Mouse (Mus musculus) frontal cortex, postnatal 14 days (tissue): ENCODE results near the gene Ggps1.
"Not testable (repeated sequence)": the region's sequence is repeated elsewhere in the genome, so short reads cannot be mapped to it uniquely, and the experiment has no call there.

Experiments used
- DNase-seq, 2 experiments: peaks; one replicate each; pipeline ENCODE4 v3.0.0; 2022; ENCODE audit warnings: low spot score in 2 of 2

Ggps1 gene

DNA sequence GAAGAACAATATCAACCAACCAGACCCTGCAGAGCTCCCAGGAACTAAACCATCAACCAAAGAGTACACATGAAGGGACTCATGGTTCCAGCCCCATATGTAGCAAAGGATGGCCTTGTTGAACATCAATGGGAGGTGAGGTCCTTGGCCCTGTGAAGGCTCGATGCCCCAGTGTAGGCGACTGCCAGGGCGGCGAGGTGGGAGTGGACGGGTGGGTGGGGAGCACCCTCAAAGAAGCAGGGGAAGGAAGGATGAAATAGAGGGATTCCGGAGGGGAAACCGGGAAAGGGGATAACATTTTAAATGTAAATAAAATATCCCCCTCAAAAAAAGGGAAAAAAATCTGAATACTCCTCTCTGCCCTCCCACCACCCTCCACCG is 24.4 kb downstream of the Ggps1 start:
- DNase-seq: no peak

GRCm38 (mm10) chr13:14035875-14036630 is 27.2 kb downstream of the Ggps1 start:
- DNase-seq: no peak

GRCm38 (mm10) chr13:14035352-14035751 is 27.9 kb downstream of the Ggps1 start:
- not testable (repeated sequence) for DNase-seq

- DNase-seq: no peak
Measured at GRCm38 (mm10) chr13:14034073-14034348, 29.3 kb downstream of the Ggps1 start.

DNA sequence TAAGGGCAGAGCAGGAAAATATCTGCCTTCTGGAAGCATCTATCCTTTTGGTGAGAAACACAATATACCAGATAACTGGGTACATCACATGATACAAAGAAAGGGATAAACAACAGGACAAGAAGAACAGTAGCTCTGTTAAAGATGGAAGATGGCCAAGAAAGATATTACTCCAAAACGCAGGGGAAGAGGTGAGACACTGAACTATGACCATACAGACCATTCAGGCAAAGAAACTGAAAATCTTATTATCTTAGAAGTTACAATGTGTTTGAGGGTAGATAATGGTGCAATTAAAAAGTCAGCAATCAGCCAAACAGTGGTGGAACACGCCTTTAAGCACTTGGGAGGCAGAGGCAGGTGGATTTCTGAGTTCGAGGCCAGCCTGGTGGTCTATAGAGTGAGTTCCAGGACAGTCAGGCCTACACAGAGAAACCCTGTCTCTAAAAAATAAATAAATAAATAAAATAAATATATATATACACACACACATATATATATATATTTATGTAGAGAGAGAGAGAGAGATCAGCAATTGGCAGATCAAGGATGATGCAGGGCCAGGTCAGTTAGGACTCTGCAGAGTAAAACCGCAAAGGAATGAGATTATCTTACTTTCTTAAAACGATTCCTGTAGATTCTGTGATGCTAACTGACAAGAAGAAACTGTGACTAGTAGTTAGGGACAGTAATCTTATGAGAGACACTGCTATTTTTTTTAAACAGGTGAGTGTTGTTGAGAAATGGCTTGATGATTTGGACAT is 29.8 kb downstream of the Ggps1 start:
- no peak for DNase-seq

- no peak for DNase-seq
Measured at GRCm38 (mm10) chr13:14026154-14026820, 37.0 kb downstream of the Ggps1 start.

- no peak for DNase-seq
Measured at GRCm38 (mm10) chr13:14025554-14025953, 37.7 kb downstream of the Ggps1 start.

GRCm38 (mm10) chr13:14021417-14021816 is 41.9 kb downstream of the Ggps1 start:
- not testable (repeated sequence) for DNase-seq

DNA sequence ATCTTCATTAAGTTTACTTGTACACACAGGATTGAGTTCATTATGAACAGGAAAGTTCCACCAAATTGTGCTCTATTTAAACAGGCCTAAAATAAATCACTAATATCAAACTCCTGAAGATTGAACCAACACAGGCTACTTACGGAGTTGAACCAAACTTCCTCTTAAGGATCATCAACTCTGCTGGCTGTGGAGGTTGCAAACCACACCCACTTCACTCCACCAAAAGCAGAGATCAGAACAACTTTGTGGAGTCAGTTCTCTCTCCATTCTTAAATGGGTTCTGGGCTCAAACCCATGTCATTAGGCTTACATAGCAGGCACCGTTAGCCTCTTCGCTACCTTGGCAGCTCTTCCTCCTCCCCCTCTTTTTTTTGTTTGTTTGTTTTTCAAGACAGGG is 44.4 kb downstream of the Ggps1 start:
- no peak for DNase-seq

GRCm38 (mm10) chr13:14018283-14018682 is 45.0 kb downstream of the Ggps1 start:
- DNase-seq: no peak

GRCm38 (mm10) chr13:14015609-14016008 is 47.7 kb downstream of the Ggps1 start:
- DNase-seq: no peak

DNA sequence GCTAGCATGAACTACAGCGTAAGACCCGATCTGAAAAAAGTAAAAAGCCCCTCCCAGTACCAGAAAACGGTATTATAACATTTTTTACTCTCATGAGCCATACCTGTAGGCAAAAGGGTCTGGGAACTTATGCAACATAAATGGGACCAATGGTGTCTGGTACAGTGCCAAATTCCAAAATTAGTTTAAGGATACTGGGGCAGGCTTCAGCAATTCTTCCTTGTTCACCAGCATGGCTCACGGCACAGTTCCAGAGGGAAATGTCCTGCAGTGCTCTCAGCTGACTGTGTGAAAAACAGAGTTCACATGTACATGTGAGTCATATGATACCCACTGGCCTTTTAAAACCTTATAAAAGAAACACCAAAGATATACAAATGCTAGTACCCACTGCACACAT is 48.7 kb downstream of the Ggps1 start:
- no peak for DNase-seq

DNA sequence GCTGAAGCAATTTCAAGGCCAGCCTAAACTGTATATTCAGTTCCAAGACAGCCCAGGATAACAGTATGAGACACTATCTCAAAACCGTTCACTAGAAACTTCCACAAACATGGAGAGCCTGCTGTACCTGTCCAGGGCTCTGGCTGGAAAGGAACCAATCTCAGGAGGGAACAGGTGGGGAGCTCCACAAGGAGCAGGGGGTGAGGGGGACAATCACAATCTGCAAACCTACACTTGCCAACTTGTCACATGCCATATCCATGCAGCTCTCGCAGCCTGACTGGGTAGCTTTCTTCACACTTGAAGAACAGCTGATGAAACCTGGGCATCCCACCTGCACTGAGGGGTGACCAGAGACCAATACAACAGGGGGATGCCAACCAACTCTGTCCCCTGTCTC is 49.3 kb downstream of the Ggps1 start:
- DNase-seq: no peak

DNA sequence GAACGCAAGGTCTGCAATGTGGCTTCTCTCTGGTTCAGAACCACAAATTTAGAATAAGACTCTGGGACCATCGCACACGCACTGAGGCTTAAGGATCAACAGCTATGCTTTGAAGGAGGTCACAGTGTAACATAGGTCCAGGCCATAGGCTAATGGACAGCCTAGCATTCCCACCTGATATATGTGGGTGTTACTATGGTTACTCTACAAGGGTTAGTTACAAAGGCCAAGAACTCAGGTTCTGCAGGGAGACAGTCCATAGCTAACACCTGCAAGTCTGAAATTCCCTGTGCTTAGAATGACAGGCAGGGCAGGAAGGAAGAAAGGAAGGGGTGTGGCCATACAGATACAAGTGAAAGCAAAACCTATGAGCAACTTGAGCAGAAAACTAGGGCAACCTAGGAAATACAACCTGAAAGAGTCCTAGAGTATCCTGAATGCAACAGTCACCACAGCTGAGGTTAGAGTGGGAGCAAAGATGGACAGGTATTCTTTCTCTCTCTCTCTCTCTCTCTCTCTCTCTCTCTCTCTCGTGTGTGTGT is 51.8 kb downstream of the Ggps1 start:
- no peak for DNase-seq

- no peak for DNase-seq
Measured at GRCm38 (mm10) chr13:14006056-14006455, 57.2 kb downstream of the Ggps1 start.

DNA sequence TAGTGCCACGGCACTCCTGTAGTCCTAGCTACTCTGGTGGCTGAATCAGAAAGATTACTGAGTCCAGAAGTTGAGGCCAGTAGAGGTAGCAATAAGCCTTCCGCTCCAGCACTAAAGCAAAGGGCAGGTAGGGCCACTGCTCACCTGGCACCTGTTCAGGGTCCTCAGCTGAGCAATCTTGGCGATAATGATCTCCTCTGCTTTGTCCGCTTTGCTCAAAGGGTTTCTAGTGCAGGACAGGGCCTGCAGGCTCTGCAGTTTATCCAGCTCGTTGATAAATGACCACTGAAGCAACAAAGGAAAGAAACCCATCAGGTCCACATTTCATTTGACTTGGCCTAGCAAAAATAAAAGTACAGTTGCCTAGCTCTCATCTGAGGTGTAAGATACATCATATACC is 58.3 kb downstream of the Ggps1 start:
- no peak for DNase-seq

DNA sequence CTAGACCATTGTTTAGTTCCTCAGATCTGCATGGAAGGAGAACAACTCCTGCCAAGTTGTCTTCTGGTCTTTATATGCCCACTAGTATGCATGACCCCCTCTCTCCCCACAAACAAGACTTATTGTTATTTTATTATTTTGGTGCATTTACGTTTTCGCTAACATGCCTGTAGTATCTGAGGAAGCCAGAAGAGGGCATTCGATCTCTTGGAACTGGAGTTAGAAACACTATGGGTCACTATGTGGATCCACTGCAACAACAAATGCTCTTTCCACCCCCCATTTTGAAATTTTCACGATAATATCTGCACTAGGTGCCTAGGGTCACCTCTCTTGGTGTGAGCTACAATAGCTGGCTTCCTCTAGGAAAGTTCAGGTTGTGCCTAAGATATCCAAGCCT is 59.2 kb downstream of the Ggps1 start:
- no peak for DNase-seq

DNA sequence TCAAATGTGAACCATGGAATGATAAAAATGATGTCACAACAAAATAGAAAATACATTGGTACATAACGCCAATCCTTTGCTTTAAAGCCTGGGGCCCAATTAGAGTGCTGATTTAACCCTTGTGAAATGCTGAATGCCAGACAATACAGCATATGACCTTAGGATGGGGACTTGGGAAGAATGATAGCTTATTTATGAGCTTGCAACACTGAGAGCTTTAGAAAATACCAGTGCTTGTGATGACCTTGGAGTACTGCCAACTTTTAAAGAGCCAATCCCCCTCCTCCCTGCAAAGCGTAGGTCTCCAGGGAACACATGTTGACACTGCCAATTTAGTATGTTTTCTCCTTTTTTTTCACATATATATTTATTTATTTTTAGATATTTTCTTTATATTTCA is 60.6 kb downstream of the Ggps1 start:
- no peak for DNase-seq
